Mouse (Mus musculus): Measurements from ENCODE around the gene Gm10283. TPM values are rescaled to one million over a fixed set of nuclear protein-coding genes. Genes with fewer than 3 reads are reported as not detected.

Gene Gm10283
- total and polyA plus RNA-seq, 2 experiments from 2014 or later = not detected

DNA sequence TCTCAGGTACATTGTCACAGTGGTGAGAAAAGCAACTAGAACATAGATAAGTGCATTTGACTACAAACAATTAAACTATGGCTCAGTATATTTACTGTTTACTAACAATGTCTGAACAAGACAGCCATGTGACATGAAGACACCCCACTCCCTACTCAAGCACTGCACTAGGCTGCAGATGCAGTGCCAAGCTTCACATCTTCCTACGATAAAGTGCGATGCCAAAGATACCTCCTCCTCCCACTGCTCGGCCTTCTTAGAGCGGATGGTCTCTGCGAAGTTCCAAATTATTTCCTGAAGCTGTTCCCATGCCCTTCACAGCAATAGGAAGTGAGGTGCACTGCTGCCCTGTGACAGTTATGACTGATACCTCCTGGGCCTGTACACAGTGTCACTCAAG is 70.3 kb downstream of the Gm10283 start:
- no peak overlapping the region for H3K4me3 ChIP-seq (ENCODE audit: low read length)
- H3K27ac ChIP-seq = no peak overlapping the region
- no peaks in the 10 kb centered on the region for H3K36me3 ChIP-seq (ENCODE audit: insufficient read depth, low read length)
- ATAC-seq (no peak), DNase-seq (ENCODE audit: low spot score) (no peak)
- H3K4me1 ChIP-seq (ENCODE audit: insufficient read depth, low read length) = no peaks in the 10 kb centered on the region
- no peak overlapping the region for H3K4me2 ChIP-seq (ENCODE audit: low read depth, low read length)
- H3K9me3 ChIP-seq (ENCODE audit: low read length) = no peaks in the 10 kb centered on the region
- WGBS = 95% methylated on average over 5 of the region's 5 CpGs
- H3K9ac ChIP-seq (replicated peaks; ENCODE audit: low read length) = no peak overlapping the region
- TF ChIP-seq CTCF (IDR thresholded peaks at IDR 0.05; ENCODE audit: low read depth) = no peak
- no peaks in the 10 kb centered on the region for H3K27me3 ChIP-seq (ENCODE audit: insufficient read depth, low read length)

GRCm38 (mm10) chr8:60406358-60406757 is 96.6 kb downstream of the Gm10283 start:
- Histone ChIP-seq H3K9ac (replicated peaks; ENCODE audit: low read length) (no peak overlapping the region), H3K4me2 (ENCODE audit: low read depth, low read length) (no peak overlapping the region), H3K27ac (no peak overlapping the region), H3K4me3 (ENCODE audit: low read length) (no peak overlapping the region), H3K27me3 (ENCODE audit: insufficient read depth, low read length) (no peaks in the 10 kb centered on the region), H3K9me3 (ENCODE audit: low read length) (no peaks in the 10 kb centered on the region), H3K4me1 (ENCODE audit: insufficient read depth, low read length) (no peaks in the 10 kb centered on the region), H3K36me3 (ENCODE audit: insufficient read depth, low read length) (no peaks in the 10 kb centered on the region)
- no peak for TF ChIP-seq CTCF (IDR thresholded peaks at IDR 0.05; ENCODE audit: low read depth)
- 71% methylated on average over 8 of the region's 8 CpGs for WGBS
- peak; percentile 17 for DNase-seq (ENCODE audit: low spot score)
- no peak for ATAC-seq

DNA sequence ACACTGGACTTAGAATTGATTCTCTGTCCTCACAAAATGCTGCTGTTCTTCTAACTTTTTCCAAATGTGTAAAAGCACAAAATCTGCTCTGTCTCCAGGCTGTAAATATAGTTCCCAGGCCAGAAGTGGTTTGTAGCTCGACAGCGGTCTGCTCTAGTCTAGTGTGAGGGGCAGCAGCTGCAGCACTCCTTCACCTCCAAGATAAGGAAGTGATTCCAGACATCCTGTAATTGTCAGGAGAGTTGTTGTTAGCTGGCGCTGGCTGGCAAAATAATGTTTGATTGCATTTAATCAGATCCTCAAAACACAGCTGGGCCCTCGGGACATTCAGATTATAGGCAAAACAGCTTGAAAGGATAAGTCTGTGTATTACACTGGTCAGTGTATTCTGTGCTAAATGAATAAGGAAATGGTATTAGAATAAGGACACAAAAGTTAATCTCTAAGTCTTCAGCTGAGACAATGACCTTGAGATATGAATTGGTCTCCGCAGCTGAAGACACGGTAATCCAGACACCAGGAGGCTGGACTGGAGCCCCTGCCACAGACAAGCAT is 97.9 kb downstream of the Gm10283 start:
- H3K4me1 ChIP-seq (ENCODE audit: insufficient read depth, low read length) = no peaks in the 10 kb centered on the region
- DNase-seq (ENCODE audit: low spot score) = no peak
- no peak for TF ChIP-seq CTCF (IDR thresholded peaks at IDR 0.05; ENCODE audit: low read depth)
- no peaks in the 10 kb centered on the region for H3K9me3 ChIP-seq (ENCODE audit: low read length)
- H3K4me2 ChIP-seq (ENCODE audit: low read depth, low read length) = no peak overlapping the region
- no peak overlapping the region for H3K27ac ChIP-seq
- no peak overlapping the region for H3K4me3 ChIP-seq (ENCODE audit: low read length)
- 72% methylated on average over 6 of the region's 6 CpGs for WGBS
- no peak overlapping the region for H3K9ac ChIP-seq (replicated peaks; ENCODE audit: low read length)
- H3K27me3 ChIP-seq (ENCODE audit: insufficient read depth, low read length) = no peaks in the 10 kb centered on the region
- ATAC-seq = no peak
- no peaks in the 10 kb centered on the region for H3K36me3 ChIP-seq (ENCODE audit: insufficient read depth, low read length)

DNA sequence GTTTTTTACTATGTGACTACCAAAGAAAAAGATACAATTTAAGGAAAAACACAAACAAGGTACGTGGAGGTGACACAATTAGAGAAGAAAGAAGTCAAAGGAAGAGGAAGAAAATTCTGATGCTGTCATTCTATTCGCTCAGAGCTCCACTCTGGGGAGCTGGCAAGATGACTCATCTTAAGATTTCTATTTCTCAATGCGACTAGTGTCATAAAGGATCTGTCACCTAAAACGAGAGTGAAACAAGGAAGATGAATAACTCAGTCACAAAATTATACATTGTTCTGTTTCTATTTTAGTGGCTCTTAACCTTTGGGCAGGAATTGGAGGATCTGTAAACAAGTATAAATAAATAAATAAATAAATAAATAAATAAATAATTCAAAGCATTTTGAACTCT is 109.3 kb downstream of the Gm10283 start:
- no peak overlapping the region for H3K4me3 ChIP-seq (ENCODE audit: low read length)
- H3K27ac ChIP-seq = no peak overlapping the region
- H3K4me1 ChIP-seq (ENCODE audit: insufficient read depth, low read length) = no peaks in the 10 kb centered on the region
- TF ChIP-seq CTCF (IDR thresholded peaks at IDR 0.05; ENCODE audit: low read depth) = no peak
- H3K4me2 ChIP-seq (ENCODE audit: low read depth, low read length) = no peak overlapping the region
- H3K9ac ChIP-seq (replicated peaks; ENCODE audit: low read length) = no peak overlapping the region
- 77% methylated on average over 4 of the region's 4 CpGs for WGBS
- DNase-seq (ENCODE audit: low spot score) (no peak), ATAC-seq (no peak)
- H3K9me3 ChIP-seq (ENCODE audit: low read length) = no peaks in the 10 kb centered on the region
- H3K36me3 ChIP-seq (ENCODE audit: insufficient read depth, low read length) = no peaks in the 10 kb centered on the region
- no peaks in the 10 kb centered on the region for H3K27me3 ChIP-seq (ENCODE audit: insufficient read depth, low read length)

GRCm38 (mm10) chr8:60386589-60386988 is 116.4 kb downstream of the Gm10283 start:
- H3K9me3 ChIP-seq (ENCODE audit: low read length) = no peaks in the 10 kb centered on the region

More at GRCm38 (mm10) chr8:60386589-60386988, 116.4 kb downstream of the Gm10283 start:
- Histone ChIP-seq H3K36me3 (ENCODE audit: insufficient read depth, low read length) (no peaks in the 10 kb centered on the region), H3K27me3 (ENCODE audit: insufficient read depth, low read length) (no peaks in the 10 kb centered on the region), H3K9ac (replicated peaks; ENCODE audit: low read length) (no peak overlapping the region), H3K4me1 (ENCODE audit: insufficient read depth, low read length) (no peaks in the 10 kb centered on the region), H3K4me3 (ENCODE audit: low read length) (no peak overlapping the region), H3K4me2 (ENCODE audit: low read depth, low read length) (no peak overlapping the region), H3K27ac (no peak overlapping the region)
- WGBS = 84% methylated on average over 2 of the region's 2 CpGs
- DNase-seq (ENCODE audit: low spot score) (no peak), ATAC-seq (no peak)
- no peak for TF ChIP-seq CTCF (IDR thresholded peaks at IDR 0.05; ENCODE audit: low read depth)

Other genes starting within 250 kb of the Gm10283 start
- gene Aadat, start 2.7 kb upstream of the Gm10283 start, total RNA-seq (2014; rRNA removed) = 1.8 and 6.1 TPM in 2 replicates
- 1.8 TPM in 2 replicates for gene Aadat, start 2.7 kb upstream of the Gm10283 start, polyA plus RNA-seq (2015; fragmentation: Nextera tagmentation; extraction: Ambion mirVana)
- 20.0 and 24.5 TPM in 2 replicates for gene Mfap3l, start 129.6 kb upstream of the Gm10283 start, total RNA-seq (2014; rRNA removed)
- gene Mfap3l, start 129.6 kb upstream of the Gm10283 start, polyA plus RNA-seq (2015; fragmentation: Nextera tagmentation; extraction: Ambion mirVana) = 4.1 and 4.5 TPM in 2 replicates

Data from hindbrain, postnatal 0 days (tissue).